Mouse (Mus musculus) sigmoid colon, adult 10 weeks (tissue): ENCODE measurements around the gene Olfr1564. TPM values are rescaled to one million over a fixed set of nuclear protein-coding genes. Genes with fewer than 3 reads are reported as not detected.

Source experiments
- polyA plus RNA-seq: library from polyadenylated mRNA; stranded (reverse); fragments of 350-450 nt; fragmentation: Illumina TruSeq; extraction: RNeasy Lipid Tissue Mini Kit (QIAGEN cat#74804); gene quantifications from one replicate; pipeline ENCODE4 v1.2.3, GENCODE M21; 2014; ENCODE audit warnings: low read depth, low replicate concordance

Gene Olfr1564
- 0.16 TPM for polyA plus RNA-seq

GRCm38 (mm10) chr17:33221590-33221989 lies at the start of gene Olfr1564:
Gene Olfr1564, minus strand, starts transcription at chr17:33221690.

GRCm38 (mm10) chr17:33264376-33264775 lies 42.9 kb upstream of the Olfr1564 start, which contains the start of gene Olfr63:
Gene Olfr63, plus strand, starts transcription at chr17:33264676.

DNA sequence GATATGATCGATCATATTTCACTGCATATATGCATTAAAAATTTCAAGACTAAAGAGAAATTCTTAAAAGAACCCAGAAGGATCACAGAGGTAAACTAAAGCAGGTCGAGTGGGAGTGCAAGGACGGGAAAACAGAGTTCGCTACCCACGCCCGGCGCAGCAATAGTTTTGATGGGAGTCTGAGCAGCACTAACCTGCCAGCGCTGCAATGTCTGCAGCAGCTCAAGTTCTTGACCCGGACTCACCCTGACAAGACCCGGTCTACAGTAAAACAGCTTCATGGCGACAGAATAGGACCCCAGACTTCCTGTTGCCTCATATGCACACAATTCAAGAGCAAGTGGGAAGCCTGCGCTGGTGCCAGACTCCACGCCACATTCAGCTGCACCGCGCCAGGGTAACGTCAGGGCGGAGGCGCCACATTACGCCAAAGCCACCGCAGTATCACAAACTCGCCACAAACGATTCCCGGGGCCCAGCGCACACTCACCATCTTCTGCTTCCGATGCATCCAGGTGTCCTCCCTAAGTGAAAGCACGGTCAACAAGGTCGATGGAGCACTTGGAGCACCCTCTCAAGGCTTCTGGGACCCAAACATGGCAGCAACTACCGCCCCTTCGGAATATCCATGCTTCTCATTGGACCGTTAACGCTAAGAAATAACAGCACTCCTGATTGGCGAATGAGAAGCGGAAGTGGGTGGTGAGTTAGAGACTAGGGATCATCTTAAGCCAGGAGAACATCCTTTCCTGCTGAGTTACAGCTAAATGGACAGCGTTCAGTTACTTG lies 33.2 kb upstream of the Olfr1564 start, which contains the start of gene Zfp955a:
Zfp955a (minus strand) TSS at position 616 of the 789 bp plus-strand sequence.

GRCm38 (mm10) chr17:33191002-33191401 lies 30.5 kb downstream of the Olfr1564 start, which contains the start of gene Olfr239:
Gene Olfr239, plus strand, starts transcription at chr17:33191302.

GRCm38 (mm10) chr17:33168147-33168546 lies 53.3 kb downstream of the Olfr1564 start, which contains the start of gene Olfr55:
Gene Olfr55, plus strand, starts transcription at chr17:33168447.

Other genes starting within 250 kb of the Olfr1564 start
- 26.9 TPM for gene Zfp952, start 228.6 kb downstream of the Olfr1564 start, polyA plus RNA-seq
- 15.7 TPM for gene Zfp763, start 188.3 kb downstream of the Olfr1564 start, polyA plus RNA-seq
- gene 4921501E09Rik, start 153.6 kb downstream of the Olfr1564 start, polyA plus RNA-seq: not detected
- 22.4 TPM for gene Zfp563, start 132.4 kb downstream of the Olfr1564 start, polyA plus RNA-seq
- gene Morc2b, start 82.0 kb downstream of the Olfr1564 start, polyA plus RNA-seq: not detected
- not detected for gene Olfr55, start 53.2 kb downstream of the Olfr1564 start, polyA plus RNA-seq
- gene Olfr239, start 30.4 kb downstream of the Olfr1564 start, polyA plus RNA-seq: not detected
- gene Zfp955a, start 33.5 kb upstream of the Olfr1564 start, polyA plus RNA-seq: 40.2 TPM
- gene Olfr63, start 43.0 kb upstream of the Olfr1564 start, polyA plus RNA-seq: not detected
- 27.4 TPM for gene Zfp955b, start 67.9 kb upstream of the Olfr1564 start, polyA plus RNA-seq
- gene Zfp81, start 137.2 kb upstream of the Olfr1564 start, polyA plus RNA-seq: 38.6 TPM
- 45.2 TPM for gene Zfp101, start 173.0 kb upstream of the Olfr1564 start, polyA plus RNA-seq
- not detected for gene Actl9, start 211.2 kb upstream of the Olfr1564 start, polyA plus RNA-seq